22 mouse cellular contexts compared by ENCODE assay signal in the genomic region with DNA sequence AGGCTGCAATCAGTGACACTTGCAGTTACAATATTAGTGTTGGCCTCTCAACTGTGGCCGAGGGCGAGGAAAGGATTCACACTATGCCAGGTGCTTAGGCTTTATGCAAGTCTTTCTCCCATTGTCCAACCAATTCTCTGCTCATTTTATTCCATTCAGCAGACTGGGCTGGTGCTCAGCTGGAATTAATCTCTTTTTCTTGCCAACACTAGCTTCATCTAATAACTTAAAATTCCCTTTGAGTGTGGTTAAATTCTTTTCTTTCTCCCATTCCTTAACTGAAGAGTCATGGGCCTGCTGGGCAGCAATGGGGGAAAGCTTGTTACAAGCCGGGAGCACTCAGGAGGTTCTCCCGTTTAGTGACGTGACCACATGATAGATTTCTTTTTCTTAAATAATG.
"Had no signal": no experiment of that assay in that cellular context is flagged by ENCODE, and none has a peak within 500 bp of the region (broad histone marks: within the 10 kb centered on the region; RNA-seq: fewer than 3 reads in every experiment).

No protein-coding gene starts in this region.

- H3K27ac ChIP-seq: gastrocnemius, adult 2 months; heart, embryonic 10.5 days; hindbrain, embryonic 10.5 days; hindbrain, embryonic 12.5 days; intestine, embryonic 15.5 days; limb, embryonic 13.5 days; limb, embryonic 15.5 days; liver, embryonic 12.5 days; liver, embryonic 14.5 days had no signal

- H3K4me3 ChIP-seq: gastrocnemius, adult 2 months; heart, embryonic 10.5 days; heart, embryonic 12.5 days; hindbrain, embryonic 10.5 days; hindbrain, embryonic 12.5 days; intestine, embryonic 15.5 days; limb, embryonic 13.5 days; limb, embryonic 15.5 days; liver, embryonic 12.5 days had no signal

- H3K27me3 ChIP-seq: heart, embryonic 12.5 days; hindbrain, embryonic 12.5 days; intestine, embryonic 15.5 days; limb, embryonic 13.5 days; limb, embryonic 15.5 days; liver, embryonic 12.5 days had no signal

- DNase-seq: gastrocnemius, adult 2 months; gastrocnemius, postnatal 10 days; gastrocnemius, postnatal 25 days; heart, adult 18-20 months; heart, postnatal 10 days; heart, postnatal 4 days; kidney, adult 18-20 months; kidney, adult 8-10 months; kidney, postnatal 10 days; kidney, postnatal 25 days; layer of hippocampus, postnatal 36 days; left cerebral cortex, postnatal 4 days had no signal

- H3K9me3 ChIP-seq: heart, embryonic 10.5 days; heart, embryonic 12.5 days; hindbrain, embryonic 10.5 days; hindbrain, embryonic 12.5 days; intestine, embryonic 15.5 days; limb, embryonic 13.5 days; limb, embryonic 15.5 days; liver, embryonic 12.5 days had no signal

- H3K4me1 ChIP-seq: heart, embryonic 12.5 days; hindbrain, embryonic 12.5 days; intestine, embryonic 15.5 days; limb, embryonic 13.5 days; liver, embryonic 12.5 days had no signal

- H3K36me3 ChIP-seq: heart, embryonic 10.5 days; heart, embryonic 12.5 days; hindbrain, embryonic 12.5 days; intestine, embryonic 15.5 days; limb, embryonic 13.5 days; limb, embryonic 15.5 days; liver, embryonic 12.5 days had no signal

- H3K4me2 ChIP-seq: heart, embryonic 12.5 days; hindbrain, embryonic 12.5 days; intestine, embryonic 15.5 days; limb, embryonic 13.5 days; limb, embryonic 15.5 days; liver, embryonic 12.5 days had no signal

- ATAC-seq: inflammation-experienced regulatory T-cells, adult 6 months; intestine, embryonic 15.5 days; liver, embryonic 12.5 days had no signal

- H3K9ac ChIP-seq: heart, embryonic 12.5 days; hindbrain, embryonic 12.5 days; intestine, embryonic 15.5 days; limb, embryonic 13.5 days; limb, embryonic 15.5 days; liver, embryonic 12.5 days; liver, embryonic 14.5 days had no signal
